In genomic region chr15:78712335-78713258, GRCm38 (mm10) we compare ENCODE assay signal across 8 mouse cellular contexts. TPM values are rescaled to one million over a fixed set of nuclear protein-coding genes. Genes with fewer than 3 reads are reported as not detected.
DNase-seq lines count a peak whose midpoint lies in the region; ATAC-seq and TF ChIP-seq lines count a peak whose summit lies in the region.

No protein-coding gene starts in this region.

- H3K9ac ChIP-seq in forebrain, embryonic 12.5 days = peak overlapping the region; percentile 44
- H3K9ac ChIP-seq in intestine, embryonic 16.5 days (ENCODE audit: low read depth, low read length) = no peak overlapping the region

- H3K27me3 ChIP-seq in kidney, adult 2 months (replicated peaks; ENCODE audit: control insufficient read depth, insufficient read depth, low read length) = no peaks in the 10 kb centered on the region
- peaks cover 82% of the 10 kb centered on the region for H3K27me3 ChIP-seq in forebrain, embryonic 12.5 days
- H3K27me3 ChIP-seq in intestine, embryonic 16.5 days (replicated peaks; ENCODE audit: control insufficient read depth, insufficient read depth, low read length) = peaks cover 66% of the 10 kb centered on the region

- no peak for TF ChIP-seq CTCF in kidney, adult 2 months (conservative IDR thresholded peaks at IDR 0.05; ENCODE audit: insufficient read depth, insufficient read length, low read depth, low read length)

- no peak overlapping the region for H3K4me3 ChIP-seq in kidney, adult 2 months (ENCODE audit: insufficient read depth, low read depth, low read length)
- peak overlapping the region; percentile 29 for H3K4me3 ChIP-seq in forebrain, embryonic 12.5 days (replicated peaks)
- H3K4me3 ChIP-seq in intestine, embryonic 16.5 days (ENCODE audit: low read length) = peak overlapping the region; percentile 13; the same call in 1 of the 2 replicates

- no peaks in the 10 kb centered on the region for H3K4me1 ChIP-seq in kidney, adult 2 months (ENCODE audit: control insufficient read depth, insufficient read depth, low read length)
- peaks cover 41% of the 10 kb centered on the region for H3K4me1 ChIP-seq in forebrain, embryonic 12.5 days
- no peaks in the 10 kb centered on the region for H3K4me1 ChIP-seq in intestine, embryonic 16.5 days (ENCODE audit: control insufficient read depth, insufficient read depth, low read length)

- TF ChIP-seq POLR2A in kidney, adult 2 months (IDR thresholded peaks at IDR 0.05; ENCODE audit: low read depth, low read length) = no peak

- ATAC-seq in forebrain, embryonic 12.5 days (ENCODE audit: low FRiP score) = peak; percentile 25; the same call in 1 of the 2 replicates
- no peak for ATAC-seq in intestine, embryonic 16.5 days

- WGBS in kidney, adult 2 months = 5% methylated on average over 53 of the region's 53 CpGs
- WGBS in forebrain, embryonic 12.5 days = 9% methylated on average over 52 of the region's 53 CpGs
- 8% methylated on average over 51 of the region's 53 CpGs for WGBS in intestine, embryonic 16.5 days

- H3K4me2 ChIP-seq in forebrain, embryonic 12.5 days = peak overlapping the region; percentile 51
- H3K4me2 ChIP-seq in intestine, embryonic 16.5 days (ENCODE audit: low read depth, low read length) = peak overlapping the region; percentile 27; the same call in 1 of the 2 replicates

- H3K27ac ChIP-seq in kidney, adult 2 months (ENCODE audit: insufficient read depth, low read depth, low read length) = no peak overlapping the region
- H3K27ac ChIP-seq in forebrain, embryonic 12.5 days = 0 out of 2 replicates have a peak overlapping the region, but pooled peaks have one; percentile 25
- no peak overlapping the region for H3K27ac ChIP-seq in intestine, embryonic 16.5 days (ENCODE audit: low read length)

- no peaks in the 10 kb centered on the region for H3K9me3 ChIP-seq in forebrain, embryonic 12.5 days
- H3K9me3 ChIP-seq in intestine, embryonic 16.5 days (ENCODE audit: control insufficient read depth, low read length) = no peaks in the 10 kb centered on the region

- DNase-seq in kidney, adult 2 months = peak; percentile 14
- DNase-seq in kidney, adult 11 months = no peak
- DNase-seq in Muller cell, postnatal 12 days (ENCODE audit: inconsistent ontology term) = peak; percentile 51
- DNase-seq in lung, postnatal 36 days = peak; percentile 19
- DNase-seq in spleen, postnatal 36 days (ENCODE audit: low spot score in 2 of 2) = peak; percentile 54 to 65
- DNase-seq in gastrocnemius, postnatal 4 days (ENCODE audit: low spot score in 2 of 2) = no peak

- H3K36me3 ChIP-seq in kidney, adult 2 months (ENCODE audit: control insufficient read depth, insufficient read depth, low read length) = no peaks in the 10 kb centered on the region
- no peaks in the 10 kb centered on the region for H3K36me3 ChIP-seq in forebrain, embryonic 12.5 days (replicated peaks)
- no peaks in the 10 kb centered on the region for H3K36me3 ChIP-seq in intestine, embryonic 16.5 days (ENCODE audit: control insufficient read depth, insufficient read depth, low read length)

RNA-seq across cellular contexts. Expression of gene Elfn2, which starts 6.0 kb away (rescaled TPM):
- polyA plus RNA-seq in kidney, adult 2 months (2012; rRNA removed) = 0.03 and 0.04 TPM in 2 replicates
- 1.2 TPM in 2 replicates for polyA plus RNA-seq in forebrain, embryonic 12.5 days (2016; fragmentation: Nextera tagmentation; extraction: Ambion mirVana)
- 0.06 and 0.13 TPM in 2 replicates for polyA plus RNA-seq in intestine, embryonic 16.5 days (2015; fragmentation: Nextera tagmentation; extraction: Ambion mirVana)
- under 1 TPM; 0.27 to 0.70 TPM for total RNA-seq in gastrocnemius, postnatal 4 days (2021)

Comparison
In these comparisons a context has a peak if more than half of its experiments do, and no peak if none do; other contexts are left out.
1. DNase-seq: peak in kidney, adult 2 months (single experiment), Muller cell, postnatal 12 days (single experiment), lung, postnatal 36 days (single experiment) and spleen, postnatal 36 days (2 of 2); none in kidney, adult 11 months (single experiment) and gastrocnemius, postnatal 4 days (0 of 2).